Mouse (Mus musculus): ENCODE results near the gene Aig1. TPM values are rescaled to one million over a fixed set of nuclear protein-coding genes. Genes with fewer than 3 reads are reported as not detected.

Gene Aig1
- polyA plus RNA-seq, 1 experiment from 2014 or later: 96.1 TPM

GRCm38 (mm10) chr10:13689841-13690590 is 178.8 kb downstream of the Aig1 start:
- no peak overlapping the region for H3K4me2 ChIP-seq (ENCODE audit: low read length)
- 87% methylated on average over 10 of the region's 10 CpGs for WGBS
- H3K27ac ChIP-seq (ENCODE audit: low read length): no peak overlapping the region
- no peaks in the 10 kb centered on the region for H3K27me3 ChIP-seq (ENCODE audit: control insufficient read depth, insufficient read depth, low read depth, low read length)
- 0 out of 2 replicates have a peak, but pooled peaks cover 2% of the 10 kb centered on the region for H3K36me3 ChIP-seq (ENCODE audit: control insufficient read depth, insufficient read depth, low read length)
- H3K9me3 ChIP-seq (replicated peaks; ENCODE audit: control insufficient read depth, low read length, poor library complexity, severe bottlenecking): no peaks in the 10 kb centered on the region
- H3K4me3 ChIP-seq (ENCODE audit: low read depth, low read length): no peak overlapping the region
- H3K4me1 ChIP-seq (ENCODE audit: control insufficient read depth, insufficient read depth, low read length): no peaks in the 10 kb centered on the region
- no peak overlapping the region for H3K9ac ChIP-seq (ENCODE audit: low read depth, low read length)
- no peak for ATAC-seq

DNA sequence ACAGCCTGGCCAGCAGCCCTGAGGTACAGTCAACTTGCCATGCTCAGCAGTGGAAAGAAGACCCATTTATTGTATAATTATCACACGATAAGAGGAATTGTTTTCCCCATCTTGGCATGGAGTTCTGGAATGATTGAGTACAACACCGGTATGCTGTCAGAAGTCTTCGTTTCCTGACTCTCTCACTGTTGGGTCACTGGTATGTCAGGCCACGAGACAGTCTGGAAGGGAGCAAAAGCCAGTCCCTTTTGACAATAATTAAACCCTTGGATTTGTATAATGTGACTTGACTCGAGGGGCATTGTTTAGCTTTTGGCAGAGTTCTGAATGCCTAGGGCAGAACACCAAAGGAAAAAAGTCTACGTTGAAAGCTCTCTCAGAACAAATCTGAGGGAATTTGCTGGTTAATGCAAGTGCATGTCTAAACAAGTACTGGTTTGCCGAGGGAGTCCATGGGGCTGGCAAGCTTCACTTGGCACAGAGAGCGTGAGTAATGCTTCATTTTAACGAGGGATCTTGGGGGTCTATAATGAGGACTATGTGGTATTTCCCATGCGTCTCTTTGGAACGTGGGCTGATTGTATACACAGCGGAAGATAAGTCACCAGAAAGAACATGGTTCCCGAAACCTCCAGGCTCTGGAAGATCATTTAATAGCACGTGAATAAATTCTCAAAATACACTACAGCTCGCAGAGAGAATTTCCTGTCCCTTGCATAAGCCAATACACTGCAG is 180.2 kb downstream of the Aig1 start:
- no peak overlapping the region for H3K4me2 ChIP-seq (ENCODE audit: low read length)
- WGBS: 54% methylated on average over 15 of the region's 15 CpGs
- H3K27ac ChIP-seq (ENCODE audit: low read length): no peak overlapping the region
- H3K4me3 ChIP-seq (ENCODE audit: low read depth, low read length): no peak overlapping the region
- H3K36me3 ChIP-seq (ENCODE audit: control insufficient read depth, insufficient read depth, low read length): 0 out of 2 replicates have a peak, but pooled peaks cover 2% of the 10 kb centered on the region
- peak; percentile 44; the same call in 1 of the 2 replicates for ATAC-seq
- H3K9ac ChIP-seq (ENCODE audit: low read depth, low read length): no peak overlapping the region
- no peaks in the 10 kb centered on the region for H3K27me3 ChIP-seq (ENCODE audit: control insufficient read depth, insufficient read depth, low read depth, low read length)
- H3K9me3 ChIP-seq (replicated peaks; ENCODE audit: control insufficient read depth, low read length, poor library complexity, severe bottlenecking): no peaks in the 10 kb centered on the region
- H3K4me1 ChIP-seq (ENCODE audit: control insufficient read depth, insufficient read depth, low read length): no peaks in the 10 kb centered on the region

- Histone ChIP-seq H3K36me3 (ENCODE audit: control insufficient read depth, insufficient read depth, low read length) (0 out of 2 replicates have a peak, but pooled peaks cover 2% of the 10 kb centered on the region), H3K9ac (ENCODE audit: low read depth, low read length) (no peak overlapping the region), H3K4me1 (ENCODE audit: control insufficient read depth, insufficient read depth, low read length) (no peaks in the 10 kb centered on the region), H3K27ac (ENCODE audit: low read length) (no peak overlapping the region), H3K4me3 (ENCODE audit: low read depth, low read length) (no peak overlapping the region), H3K9me3 (replicated peaks; ENCODE audit: control insufficient read depth, low read length, poor library complexity, severe bottlenecking) (no peaks in the 10 kb centered on the region), H3K4me2 (ENCODE audit: low read length) (no peak overlapping the region), H3K27me3 (ENCODE audit: control insufficient read depth, insufficient read depth, low read depth, low read length) (no peaks in the 10 kb centered on the region)
- 95% methylated on average over 8 of the region's 8 CpGs for WGBS
- ATAC-seq: no peak
These were observed 181.5 kb downstream of the Aig1 start for GRCm38 (mm10) chr10:13687182-13687810.

- no peak overlapping the region for H3K9ac ChIP-seq (ENCODE audit: low read depth, low read length)
- H3K4me2 ChIP-seq (ENCODE audit: low read length): no peak overlapping the region
- 0 out of 2 replicates have a peak, but pooled peaks cover 2% of the 10 kb centered on the region for H3K36me3 ChIP-seq (ENCODE audit: control insufficient read depth, insufficient read depth, low read length)
- H3K4me3 ChIP-seq (ENCODE audit: low read depth, low read length): no peak overlapping the region
- H3K9me3 ChIP-seq (replicated peaks; ENCODE audit: control insufficient read depth, low read length, poor library complexity, severe bottlenecking): no peaks in the 10 kb centered on the region
- no peak overlapping the region for H3K27ac ChIP-seq (ENCODE audit: low read length)
- no peak for ATAC-seq
- no peaks in the 10 kb centered on the region for H3K27me3 ChIP-seq (ENCODE audit: control insufficient read depth, insufficient read depth, low read depth, low read length)
- WGBS: 77% methylated on average over 5 of the region's 5 CpGs
- no peaks in the 10 kb centered on the region for H3K4me1 ChIP-seq (ENCODE audit: control insufficient read depth, insufficient read depth, low read length)
These were observed 182.7 kb downstream of the Aig1 start for GRCm38 (mm10) chr10:13686127-13686526.

GRCm38 (mm10) chr10:13685366-13685765 is 183.4 kb downstream of the Aig1 start:
- Histone ChIP-seq H3K36me3 (ENCODE audit: control insufficient read depth, insufficient read depth, low read length) (0 out of 2 replicates have a peak, but pooled peaks cover 2% of the 10 kb centered on the region), H3K9me3 (replicated peaks; ENCODE audit: control insufficient read depth, low read length, poor library complexity, severe bottlenecking) (no peaks in the 10 kb centered on the region), H3K4me2 (ENCODE audit: low read length) (no peak overlapping the region), H3K9ac (ENCODE audit: low read depth, low read length) (no peak overlapping the region), H3K27me3 (ENCODE audit: control insufficient read depth, insufficient read depth, low read depth, low read length) (no peaks in the 10 kb centered on the region), H3K4me1 (ENCODE audit: control insufficient read depth, insufficient read depth, low read length) (no peaks in the 10 kb centered on the region), H3K4me3 (ENCODE audit: low read depth, low read length) (no peak overlapping the region), H3K27ac (ENCODE audit: low read length) (no peak overlapping the region)
- WGBS: 72% methylated on average over 8 of the region's 8 CpGs
- ATAC-seq: no peak

DNA sequence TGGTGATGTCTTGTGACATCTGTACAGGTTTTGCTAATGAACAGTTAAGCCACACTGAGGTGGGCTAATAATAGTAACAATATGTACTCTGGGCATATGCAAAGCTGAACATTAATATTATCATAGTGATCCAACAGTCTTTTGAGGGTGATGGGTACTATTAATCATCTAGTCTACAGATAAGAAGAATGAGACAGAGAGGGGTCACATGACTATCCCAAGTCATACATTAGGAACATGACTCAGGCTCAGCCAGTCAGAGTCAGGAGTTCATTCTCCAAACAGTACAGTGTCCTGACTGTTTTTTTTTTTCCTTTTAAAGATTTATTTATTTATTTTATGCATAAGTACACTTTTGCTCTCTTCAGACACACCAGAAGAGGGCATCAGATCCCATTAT is 184.3 kb downstream of the Aig1 start:
- no peak for ATAC-seq
- no peak overlapping the region for H3K4me2 ChIP-seq (ENCODE audit: low read length)
- H3K36me3 ChIP-seq (ENCODE audit: control insufficient read depth, insufficient read depth, low read length): no peaks in the 10 kb centered on the region
- H3K4me3 ChIP-seq (ENCODE audit: low read depth, low read length): no peak overlapping the region
- no peaks in the 10 kb centered on the region for H3K4me1 ChIP-seq (ENCODE audit: control insufficient read depth, insufficient read depth, low read length)
- H3K9ac ChIP-seq (ENCODE audit: low read depth, low read length): no peak overlapping the region
- H3K27ac ChIP-seq (ENCODE audit: low read length): no peak overlapping the region
- no peaks in the 10 kb centered on the region for H3K9me3 ChIP-seq (replicated peaks; ENCODE audit: control insufficient read depth, low read length, poor library complexity, severe bottlenecking)
- no peaks in the 10 kb centered on the region for H3K27me3 ChIP-seq (ENCODE audit: control insufficient read depth, insufficient read depth, low read depth, low read length)

DNA sequence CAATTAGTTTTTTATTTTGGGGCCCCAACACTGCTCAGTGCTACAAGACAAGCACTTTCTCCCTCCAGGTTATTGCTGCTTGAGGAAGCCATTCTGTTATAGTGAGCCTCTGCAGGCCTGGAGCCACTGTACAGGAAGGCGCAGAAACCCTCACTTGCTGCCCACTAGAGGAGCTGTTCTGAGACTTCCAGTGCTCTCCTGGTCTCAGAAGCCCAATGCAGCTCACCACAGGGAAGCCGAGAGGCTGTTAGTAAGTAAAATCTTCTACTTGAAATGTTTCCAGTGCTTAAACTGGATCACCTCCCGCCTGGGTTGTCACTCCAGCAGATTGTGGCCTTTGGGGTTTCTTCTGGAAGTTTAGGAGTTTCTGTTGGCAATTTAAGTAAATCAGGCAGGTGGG is 186.2 kb downstream of the Aig1 start:
- Histone ChIP-seq H3K27ac (ENCODE audit: low read length) (no peak overlapping the region), H3K4me2 (ENCODE audit: low read length) (no peak overlapping the region), H3K9me3 (replicated peaks; ENCODE audit: control insufficient read depth, low read length, poor library complexity, severe bottlenecking) (no peaks in the 10 kb centered on the region), H3K27me3 (ENCODE audit: control insufficient read depth, insufficient read depth, low read depth, low read length) (no peaks in the 10 kb centered on the region), H3K36me3 (ENCODE audit: control insufficient read depth, insufficient read depth, low read length) (no peaks in the 10 kb centered on the region), H3K4me1 (ENCODE audit: control insufficient read depth, insufficient read depth, low read length) (no peaks in the 10 kb centered on the region), H3K4me3 (ENCODE audit: low read depth, low read length) (no peak overlapping the region), H3K9ac (ENCODE audit: low read depth, low read length) (no peak overlapping the region)
- peak; percentile 45; the same call in 1 of the 2 replicates for ATAC-seq
- 52% methylated on average over 3 of the region's 3 CpGs for WGBS

- no peak overlapping the region for H3K9ac ChIP-seq (ENCODE audit: low read depth, low read length)
- 94% methylated on average over 2 of the region's 2 CpGs for WGBS
- H3K27me3 ChIP-seq (ENCODE audit: control insufficient read depth, insufficient read depth, low read depth, low read length): no peaks in the 10 kb centered on the region
- H3K9me3 ChIP-seq (replicated peaks; ENCODE audit: control insufficient read depth, low read length, poor library complexity, severe bottlenecking): no peaks in the 10 kb centered on the region
- no peaks in the 10 kb centered on the region for H3K36me3 ChIP-seq (ENCODE audit: control insufficient read depth, insufficient read depth, low read length)
- H3K4me1 ChIP-seq (ENCODE audit: control insufficient read depth, insufficient read depth, low read length): 0 out of 2 replicates have a peak, but pooled peaks cover 3% of the 10 kb centered on the region
- no peak overlapping the region for H3K4me2 ChIP-seq (ENCODE audit: low read length)
- no peak overlapping the region for H3K27ac ChIP-seq (ENCODE audit: low read length)
- H3K4me3 ChIP-seq (ENCODE audit: low read depth, low read length): no peak overlapping the region
- no peak for ATAC-seq
These were observed 191.3 kb downstream of the Aig1 start for GRCm38 (mm10) chr10:13677440-13677839.

DNA sequence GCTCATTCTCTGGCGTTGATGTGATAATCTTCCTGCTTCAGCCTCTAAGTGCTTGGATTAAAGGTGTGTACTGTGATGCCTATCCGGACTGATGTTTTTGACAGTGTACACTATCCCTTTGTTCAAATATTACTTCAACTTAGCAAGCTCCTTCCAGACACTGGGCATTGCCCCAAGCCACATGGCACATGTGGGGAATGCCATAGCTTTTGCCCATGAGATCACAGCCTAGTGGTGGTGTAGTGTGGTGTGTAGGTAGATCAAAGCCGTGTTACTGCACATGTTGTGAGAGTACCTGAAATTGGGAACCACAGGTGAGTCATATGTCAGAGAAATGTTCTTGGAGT is 193.8 kb downstream of the Aig1 start:
- H3K4me3 ChIP-seq (ENCODE audit: low read depth, low read length): no peak overlapping the region
- H3K9ac ChIP-seq (ENCODE audit: low read depth, low read length): no peak overlapping the region
- no peak for ATAC-seq
- H3K27ac ChIP-seq (ENCODE audit: low read length): no peak overlapping the region
- no peaks in the 10 kb centered on the region for H3K9me3 ChIP-seq (replicated peaks; ENCODE audit: control insufficient read depth, low read length, poor library complexity, severe bottlenecking)
- no peaks in the 10 kb centered on the region for H3K27me3 ChIP-seq (ENCODE audit: control insufficient read depth, insufficient read depth, low read depth, low read length)
- 0 out of 2 replicates have a peak, but pooled peaks cover 3% of the 10 kb centered on the region for H3K4me1 ChIP-seq (ENCODE audit: control insufficient read depth, insufficient read depth, low read length)
- H3K4me2 ChIP-seq (ENCODE audit: low read length): no peak overlapping the region
- WGBS: 66% methylated on average over 3 of the region's 3 CpGs
- H3K36me3 ChIP-seq (ENCODE audit: control insufficient read depth, insufficient read depth, low read length): no peaks in the 10 kb centered on the region

Data from midbrain, embryonic 16.5 days (tissue).